Mouse (Mus musculus) c-Kit-positive CD71-positive TER-119-negative erythroid progenitor cells, embryonic 14.5 days (primary cell): Measurements from ENCODE around the gene Dennd1b.

ENCODE experiments used
- DNase-seq: peaks from one replicate; pipeline ENCODE4 v3.0.0-alpha.2; 2013; ENCODE audit warnings: low read depth

Gene Dennd1b

DNA sequence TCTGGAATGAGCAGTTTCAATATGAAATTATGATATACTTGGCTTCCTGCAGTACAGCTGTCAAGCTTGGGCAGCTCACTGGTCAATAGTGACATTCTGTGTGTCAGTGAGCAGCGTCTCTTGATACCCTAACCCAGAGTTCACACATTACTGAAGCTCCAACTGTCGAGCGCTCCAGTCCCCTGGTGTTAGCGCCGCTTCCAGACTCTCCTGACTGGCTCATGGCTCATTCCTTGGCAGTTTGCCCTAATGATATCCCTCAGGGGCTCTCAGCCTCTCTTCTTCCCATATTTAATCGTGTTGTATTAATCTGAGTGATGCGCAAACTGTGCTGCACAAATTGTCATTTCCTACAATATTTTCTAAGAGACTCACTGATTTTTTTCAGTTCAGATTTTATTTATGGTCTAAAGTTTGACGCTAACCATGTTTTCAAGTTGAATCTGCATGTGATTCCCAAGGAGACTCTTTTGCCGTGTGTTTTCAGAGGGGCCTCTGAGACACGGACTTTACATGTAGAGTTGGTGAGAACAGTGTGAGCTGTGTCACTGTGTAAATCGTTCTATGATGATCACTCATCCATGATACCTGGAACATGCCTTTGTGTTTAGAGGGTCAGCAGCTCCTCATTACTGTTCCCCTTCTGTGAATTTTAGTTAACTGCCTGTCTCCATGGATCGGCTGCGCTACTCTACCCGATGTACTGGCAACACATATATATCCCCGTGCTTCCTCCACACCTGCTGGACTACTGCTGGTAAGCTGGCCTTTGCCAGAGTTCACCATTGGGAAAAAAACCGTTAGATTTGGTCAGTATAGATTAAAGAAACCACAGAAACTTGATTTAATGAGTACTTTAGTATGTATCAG is 117.5 kb downstream of the Dennd1b start:
- DNase-seq: no peak

DNA sequence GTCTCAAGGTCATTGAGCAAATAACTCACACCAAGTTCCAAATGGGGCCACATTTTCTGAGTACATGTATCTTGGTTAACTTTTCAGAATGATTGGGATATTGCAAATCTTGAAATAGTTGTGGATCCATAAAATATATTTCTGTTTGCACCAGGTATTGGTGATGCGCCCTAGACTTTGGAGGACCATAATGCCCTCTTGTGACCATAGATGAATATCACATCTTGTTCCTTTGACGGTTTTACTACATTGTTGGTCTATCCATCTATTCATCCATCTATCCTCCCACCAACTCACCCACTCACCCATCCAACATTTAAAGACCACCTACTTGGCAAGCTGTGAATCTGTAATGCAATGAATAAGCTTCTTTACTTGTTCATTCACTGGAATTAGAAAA is 120.1 kb downstream of the Dennd1b start:
- DNase-seq: no peak

DNA sequence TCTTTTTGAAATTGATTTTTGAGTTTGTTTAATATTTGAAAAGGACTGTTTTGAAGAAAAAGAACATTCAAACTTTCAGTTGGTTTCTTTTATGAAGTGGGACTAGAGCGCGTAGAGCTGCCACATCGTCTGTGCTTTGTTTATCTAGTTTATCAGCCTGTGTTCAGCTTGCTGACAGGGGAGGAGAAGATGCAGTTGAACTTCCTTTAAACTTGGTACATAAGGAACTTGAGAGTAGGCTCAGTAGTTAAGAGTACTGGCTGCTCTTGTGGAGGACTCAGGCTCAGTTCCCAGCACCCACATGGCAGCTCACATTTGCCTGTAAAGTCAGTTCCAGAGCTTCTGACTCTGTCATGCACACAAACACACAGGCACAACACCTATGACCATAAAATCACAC is 124.3 kb downstream of the Dennd1b start:
- DNase-seq: no peak

GRCm38 (mm10) chr1:139090744-139091143 is 127.5 kb downstream of the Dennd1b start:
- DNase-seq: no peak

DNA sequence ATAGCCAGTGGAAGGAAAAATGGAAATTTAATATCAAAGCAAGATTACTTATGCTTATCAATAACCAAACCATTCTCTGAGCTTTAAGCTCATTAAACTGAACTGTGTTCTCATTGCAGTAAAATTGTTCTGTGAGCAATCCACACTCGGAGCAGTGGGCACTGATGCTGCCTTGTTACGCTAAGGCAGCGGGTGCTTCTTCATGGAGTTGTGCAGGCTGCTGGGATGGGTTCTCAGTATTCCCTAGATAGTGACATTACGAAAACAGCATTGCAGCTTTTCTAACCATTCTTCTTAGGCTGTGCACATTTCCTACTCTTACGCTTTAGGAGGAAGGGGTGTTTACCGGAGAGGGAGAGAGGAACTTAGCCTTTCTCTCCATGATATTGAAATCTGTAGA is 128.5 kb downstream of the Dennd1b start:
- DNase-seq: no peak

DNA sequence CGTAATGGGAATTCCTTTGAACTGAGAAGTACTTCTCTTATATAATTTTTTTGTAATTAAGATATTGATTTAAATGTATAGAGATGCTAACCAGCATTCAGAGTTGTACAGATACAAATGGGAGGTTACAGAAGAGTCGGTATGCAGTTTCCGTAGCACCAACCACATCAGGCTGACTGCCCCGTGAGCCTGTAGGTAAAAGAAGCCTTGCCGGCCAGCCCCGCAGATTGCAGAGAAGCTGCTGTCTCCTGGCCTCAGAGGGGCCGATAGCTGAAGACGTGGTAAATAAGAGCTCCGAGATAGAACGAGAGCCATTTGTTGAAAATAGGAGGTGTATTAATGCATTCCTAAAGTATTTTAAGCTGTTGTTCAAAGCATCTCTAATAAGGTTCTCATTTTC is 128.9 kb downstream of the Dennd1b start:
- DNase-seq: no peak

DNA sequence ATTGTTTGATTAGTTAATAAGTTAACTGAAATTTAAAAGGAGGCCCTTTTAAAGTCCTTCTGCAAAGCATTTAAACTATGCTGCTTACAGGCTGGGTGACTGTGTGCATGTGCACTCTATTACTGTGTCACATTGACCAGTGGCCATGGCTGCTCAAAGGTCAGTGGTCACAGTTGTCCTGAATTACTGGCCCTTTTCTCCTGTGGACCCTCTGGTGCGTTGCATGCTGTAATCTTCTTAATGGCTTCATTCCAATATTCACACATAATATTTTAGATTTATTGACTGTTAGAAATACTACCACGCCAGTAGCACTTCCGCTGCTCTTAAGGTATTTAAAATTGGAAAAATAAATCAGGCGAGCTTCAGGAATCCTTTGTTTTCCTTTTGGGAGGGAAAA is 129.5 kb downstream of the Dennd1b start:
- DNase-seq: no peak

DNA sequence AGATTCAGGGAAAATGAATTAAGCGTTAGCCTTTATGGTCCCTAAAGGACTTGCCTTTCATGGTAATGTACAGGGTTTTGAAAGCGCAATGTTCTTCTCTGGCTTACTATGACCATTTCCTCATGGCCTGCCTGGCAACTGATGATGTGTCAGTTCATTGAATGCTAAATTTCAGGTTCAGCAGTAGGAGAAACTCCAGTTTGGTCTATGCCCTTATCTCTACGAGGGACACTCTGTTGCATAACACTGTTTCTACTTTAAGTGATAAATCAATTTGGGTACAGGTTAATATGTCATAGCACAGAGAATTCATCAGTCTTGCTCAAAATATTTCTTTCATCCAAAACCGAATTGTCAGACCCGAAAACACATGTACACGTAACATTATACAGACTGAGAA is 133.1 kb downstream of the Dennd1b start:
- no peak for DNase-seq

- DNase-seq: no peak
Measured at GRCm38 (mm10) chr1:139098088-139098487, 134.9 kb downstream of the Dennd1b start.

GRCm38 (mm10) chr1:139101725-139102124 is 138.5 kb downstream of the Dennd1b start:
- no peak for DNase-seq

GRCm38 (mm10) chr1:139108251-139108650 is 145.0 kb downstream of the Dennd1b start:
- DNase-seq: no peak

GRCm38 (mm10) chr1:139122626-139123025 is 159.4 kb downstream of the Dennd1b start:
- no peak for DNase-seq

DNA sequence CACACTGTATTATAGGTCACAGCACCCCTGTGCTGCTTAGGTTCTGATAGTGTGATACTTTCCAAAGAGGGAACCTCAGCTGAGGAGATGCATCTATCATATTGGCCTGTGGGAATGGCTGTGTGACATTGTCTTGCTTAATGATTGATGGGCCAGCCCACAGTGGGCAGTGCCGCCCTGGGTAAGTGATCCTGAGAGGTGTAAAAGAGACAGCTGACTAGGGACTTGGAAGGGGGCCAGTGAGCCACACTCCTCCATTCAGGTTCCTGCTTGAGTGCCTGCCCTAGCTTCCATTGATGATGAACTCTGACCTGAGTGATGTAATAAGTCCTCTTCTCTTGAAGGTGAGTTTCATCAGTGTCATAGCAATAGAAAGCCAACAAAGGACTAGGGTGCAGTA is 176.4 kb downstream of the Dennd1b start:
- no peak for DNase-seq

- no peak for DNase-seq
Measured at GRCm38 (mm10) chr1:139145516-139145915, 182.3 kb downstream of the Dennd1b start.

DNA sequence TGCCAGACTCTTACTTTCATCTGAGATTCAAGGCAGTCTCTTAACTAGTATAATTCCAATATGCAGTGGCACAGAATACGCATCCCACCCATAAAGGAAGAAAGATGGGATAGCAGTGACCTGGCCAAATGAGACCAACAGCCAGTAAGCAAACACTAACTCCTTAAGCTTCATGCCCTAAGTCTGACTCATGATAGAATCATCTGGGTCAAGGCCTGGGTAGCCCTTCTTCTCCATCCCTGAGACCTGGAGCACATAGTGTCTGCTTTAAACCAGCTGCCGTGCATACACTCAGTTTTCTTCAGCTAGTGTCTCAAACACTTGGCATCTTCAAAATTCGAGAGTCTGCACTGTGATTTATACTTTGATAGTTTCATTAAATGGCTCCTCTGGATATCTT is 183.1 kb downstream of the Dennd1b start:
- no peak for DNase-seq

GRCm38 (mm10) chr1:139153006-139153405 is 189.8 kb downstream of the Dennd1b start:
- DNase-seq: no peak

DNA sequence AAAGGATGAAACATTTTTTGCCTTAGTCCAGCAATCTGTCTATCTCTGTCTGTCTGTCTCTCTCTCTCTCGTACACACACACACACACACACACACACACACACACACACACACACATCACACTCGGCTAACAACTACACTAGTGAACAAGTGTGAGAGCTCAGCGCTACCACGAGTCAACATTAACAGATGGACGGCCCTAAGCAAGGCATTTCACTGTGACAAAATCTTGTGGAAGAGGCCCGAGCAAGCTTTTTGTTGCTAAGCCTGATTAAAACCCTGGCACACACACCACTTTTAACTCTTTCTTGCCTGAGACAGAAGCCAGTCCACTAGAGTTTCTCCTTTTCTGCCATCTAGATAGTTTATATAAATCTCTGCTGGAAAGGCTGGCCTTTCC is 190.3 kb downstream of the Dennd1b start:
- no peak for DNase-seq

- DNase-seq: peak; percentile 30
Measured at GRCm38 (mm10) chr1:139156397-139156796, 193.2 kb downstream of the Dennd1b start.

- peak; percentile 20 for DNase-seq
Measured at GRCm38 (mm10) chr1:139161619-139162018, 198.4 kb downstream of the Dennd1b start.

- peak; percentile 34 for DNase-seq
Measured at GRCm38 (mm10) chr1:139162814-139163213, 199.6 kb downstream of the Dennd1b start.

DNA sequence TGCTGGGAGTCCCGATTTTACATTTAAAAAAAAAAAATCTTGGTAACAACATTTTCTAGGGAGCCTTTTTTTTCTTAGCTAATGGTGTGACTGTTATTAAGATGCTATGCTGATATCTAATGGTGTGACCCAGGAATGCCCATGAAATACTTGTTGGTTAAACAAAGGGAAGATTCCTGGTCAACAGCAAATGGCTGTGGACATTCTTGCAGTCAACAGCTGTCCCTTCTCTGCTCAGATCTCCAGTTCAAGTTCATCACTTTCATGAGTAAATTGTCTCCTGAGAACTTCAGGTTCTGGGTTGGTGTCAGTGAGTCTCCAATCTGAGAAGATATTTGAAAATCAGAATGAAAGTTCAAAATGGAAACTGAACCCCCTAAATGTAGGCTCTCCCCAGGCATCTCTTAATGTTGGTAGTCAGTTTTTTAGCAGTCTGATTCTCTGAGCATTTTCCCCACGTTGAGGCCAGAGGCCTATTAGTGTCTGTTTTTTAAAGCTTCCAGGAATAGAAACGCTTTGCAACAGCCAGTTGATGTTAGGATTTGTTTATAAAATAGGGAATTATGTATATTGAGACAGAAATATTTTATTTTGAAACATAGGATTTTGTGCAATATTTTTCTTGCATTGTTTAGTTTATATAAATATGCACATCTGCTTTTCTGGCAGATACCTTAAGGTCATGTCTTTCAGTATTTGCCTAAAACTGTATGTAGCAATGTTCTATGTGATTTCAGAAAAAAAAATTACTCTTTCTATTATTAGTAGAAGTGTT is 211.0 kb downstream of the Dennd1b start:
- DNase-seq: no peak

DNA sequence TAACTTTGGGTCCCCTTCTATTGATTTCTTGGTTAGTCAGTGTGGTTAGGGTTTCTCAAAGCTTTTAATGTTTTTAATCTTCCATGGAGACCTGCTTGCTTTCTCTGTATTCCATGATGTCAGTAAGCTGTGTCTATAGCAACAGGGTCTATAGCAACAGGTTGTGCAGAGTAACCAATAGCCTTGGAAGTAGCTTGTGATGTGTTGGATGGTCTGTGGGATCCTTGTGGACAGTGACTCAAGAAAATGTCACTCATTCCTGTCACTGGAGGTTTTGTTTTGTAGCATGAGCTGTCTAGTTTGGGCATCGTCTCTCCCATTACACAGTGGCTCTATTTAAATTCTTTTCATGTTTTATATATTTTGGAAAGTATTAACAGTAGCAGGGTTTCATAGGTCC is 216.5 kb downstream of the Dennd1b start:
- DNase-seq: no peak

- DNase-seq: no peak
Measured at GRCm38 (mm10) chr1:139180481-139181149, 217.4 kb downstream of the Dennd1b start.
